Mouse (Mus musculus) natural killer cell, adult 2 months (primary cell): Measurements from ENCODE around the gene Smad3.

Experiments used
- DNase-seq, 2 experiments: peaks; one replicate each; pipeline ENCODE4 v3.0.0; 2022; ENCODE audit warnings: low spot score in 2 of 2

The Smad3 gene

GRCm38 (mm10) chr9:63701258-63701956 is 56.4 kb downstream of the Smad3 start:
- DNase-seq = no peak

- DNase-seq = no peak
Measured at GRCm38 (mm10) chr9:63699145-63699544, 58.6 kb downstream of the Smad3 start.

- peak in 1 of 2 experiments; percentile 34 for DNase-seq
Measured at GRCm38 (mm10) chr9:63698320-63699045, 59.3 kb downstream of the Smad3 start.

- DNase-seq = no peak
Measured at GRCm38 (mm10) chr9:63697606-63698005, 60.2 kb downstream of the Smad3 start.

GRCm38 (mm10) chr9:63696463-63697105 is 61.2 kb downstream of the Smad3 start:
- DNase-seq = no peak

GRCm38 (mm10) chr9:63691960-63692359 is 65.8 kb downstream of the Smad3 start:
- DNase-seq = no peak

- no peak for DNase-seq
Measured at GRCm38 (mm10) chr9:63690511-63690910, 67.3 kb downstream of the Smad3 start.

GRCm38 (mm10) chr9:63687413-63688015 is 70.3 kb downstream of the Smad3 start:
- DNase-seq = no peak

- no peak for DNase-seq
Measured at GRCm38 (mm10) chr9:63685352-63685751, 72.4 kb downstream of the Smad3 start.

- no peak for DNase-seq
Measured at GRCm38 (mm10) chr9:63684277-63684676, 73.5 kb downstream of the Smad3 start.

GRCm38 (mm10) chr9:63682943-63683342 is 74.9 kb downstream of the Smad3 start:
- no peak for DNase-seq

GRCm38 (mm10) chr9:63682301-63682700 is 75.5 kb downstream of the Smad3 start:
- DNase-seq = no peak

- DNase-seq = no peak
Measured at GRCm38 (mm10) chr9:63678076-63678475, 79.7 kb downstream of the Smad3 start.

GRCm38 (mm10) chr9:63677621-63678020 is 80.2 kb downstream of the Smad3 start:
- DNase-seq = no peak

GRCm38 (mm10) chr9:63674613-63675012 is 83.2 kb downstream of the Smad3 start:
- no peak for DNase-seq

GRCm38 (mm10) chr9:63673494-63673805 is 84.3 kb downstream of the Smad3 start:
- DNase-seq = no peak

- DNase-seq = no peak
Measured at GRCm38 (mm10) chr9:63672797-63673493, 84.8 kb downstream of the Smad3 start.

- no peak for DNase-seq
Measured at GRCm38 (mm10) chr9:63669816-63670215, 88.0 kb downstream of the Smad3 start.

GRCm38 (mm10) chr9:63668621-63669020 is 89.2 kb downstream of the Smad3 start:
- no peak for DNase-seq

GRCm38 (mm10) chr9:63667373-63667724 is 90.4 kb downstream of the Smad3 start:
- DNase-seq = no peak

- DNase-seq = no peak
Measured at GRCm38 (mm10) chr9:63666612-63667372, 91.0 kb downstream of the Smad3 start.
